Mouse (Mus musculus) ovary, postnatal 36 days (tissue): ENCODE measurements at regions not wholly inside any gene's neighbourhood (a gene's known extent, or its start where the extent isn't known, plus 50 kb on each side); places are given as distances from the start of the nearest gene placed in this dataset.
"Not testable (repeated sequence)": the region's sequence is repeated elsewhere in the genome, so short reads cannot be mapped to it uniquely, and the experiment has no call there.

Experiments used
- DNase-seq: peaks from one replicate; pipeline ENCODE4 v3.0.0; 2022; ENCODE audit warnings: low spot score, mixed read lengths

DNA sequence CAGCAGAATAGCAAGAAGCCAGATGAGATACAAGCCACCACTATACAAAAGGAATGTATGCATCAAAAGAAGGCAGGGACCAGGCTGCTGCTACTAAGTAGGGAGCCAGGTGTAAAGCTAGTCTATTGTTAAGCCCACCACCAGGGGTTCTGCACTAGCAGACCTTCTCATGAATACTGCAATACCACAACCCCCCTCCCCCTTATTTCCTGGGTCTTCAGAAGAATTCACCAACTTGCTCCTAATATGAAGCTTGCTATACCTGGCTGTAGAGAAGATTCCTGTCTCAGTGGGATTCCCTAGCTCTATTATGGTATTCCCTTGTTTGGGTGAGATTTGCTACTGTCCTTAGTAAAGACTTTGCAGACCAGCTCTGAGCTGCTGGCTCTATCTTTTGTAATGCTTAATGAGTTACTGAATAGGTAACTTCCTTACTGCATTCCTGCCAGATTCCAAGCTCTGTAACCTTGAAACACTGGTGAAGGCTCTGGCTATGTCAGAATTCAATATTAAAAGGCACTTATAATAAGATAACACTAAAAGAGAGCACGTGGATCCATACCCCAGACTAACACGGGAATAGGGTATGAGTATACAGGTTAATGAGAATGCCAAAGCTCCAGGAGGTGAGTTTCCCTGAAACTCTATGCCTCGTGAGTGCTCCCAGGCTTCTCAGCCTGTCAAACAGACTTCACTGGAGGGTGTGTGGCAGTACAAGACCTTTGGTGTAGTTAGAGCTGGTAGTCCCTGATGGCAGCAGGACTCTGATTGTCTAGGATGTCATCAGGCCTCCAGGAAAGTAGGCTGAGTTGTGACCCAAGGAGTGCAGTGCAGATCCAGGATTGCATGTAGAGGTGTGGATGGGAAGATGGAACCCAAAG, 455.5 kb downstream of the Plxdc2 start:
- not testable (repeated sequence) for DNase-seq

DNA sequence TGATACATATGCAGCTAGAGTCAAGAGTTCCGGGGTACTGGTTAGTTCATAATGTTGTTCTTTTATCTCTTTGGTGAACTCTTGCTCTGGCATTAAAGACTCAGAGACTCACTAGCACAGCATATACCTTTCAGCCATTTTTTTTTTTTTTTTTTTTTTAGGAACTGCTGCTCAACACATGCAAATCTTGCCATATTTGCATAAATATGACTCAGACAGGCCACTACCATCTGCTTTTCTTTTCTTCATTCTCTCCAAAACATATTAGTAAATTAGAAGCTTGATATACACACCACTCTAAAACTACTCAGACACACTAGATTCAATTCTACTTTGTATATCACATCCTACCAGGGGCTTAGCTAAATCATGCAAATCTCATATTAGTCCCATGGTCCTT, 464.3 kb downstream of the Plxdc2 start:
- DNase-seq: no peak

DNA sequence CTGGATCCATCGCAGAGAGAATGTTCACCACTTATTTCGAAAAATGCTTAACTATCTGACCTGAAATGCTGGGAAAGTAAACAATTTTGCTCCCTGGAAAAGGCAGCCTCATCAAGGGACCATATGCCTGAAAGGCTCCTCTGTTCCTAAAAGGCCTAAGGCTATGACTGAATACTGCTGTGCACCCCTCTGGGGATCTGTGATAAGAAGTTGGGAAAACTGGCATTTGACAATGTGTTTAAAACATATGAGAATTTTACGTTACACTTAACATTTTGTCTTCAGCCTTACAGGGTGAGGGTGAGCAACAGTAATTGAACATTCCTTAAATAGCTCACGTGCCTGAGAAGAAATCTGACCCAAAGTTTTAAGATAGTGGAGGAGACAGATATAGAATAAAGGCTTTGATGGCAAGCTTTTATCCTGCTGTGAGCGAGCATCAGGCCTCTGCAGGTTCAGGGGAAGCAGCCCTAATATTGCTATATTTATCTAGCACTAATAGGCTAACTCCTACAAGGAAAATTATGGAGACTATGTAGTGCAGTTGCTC, 468.7 kb downstream of the Plxdc2 start:
- no peak for DNase-seq

DNA sequence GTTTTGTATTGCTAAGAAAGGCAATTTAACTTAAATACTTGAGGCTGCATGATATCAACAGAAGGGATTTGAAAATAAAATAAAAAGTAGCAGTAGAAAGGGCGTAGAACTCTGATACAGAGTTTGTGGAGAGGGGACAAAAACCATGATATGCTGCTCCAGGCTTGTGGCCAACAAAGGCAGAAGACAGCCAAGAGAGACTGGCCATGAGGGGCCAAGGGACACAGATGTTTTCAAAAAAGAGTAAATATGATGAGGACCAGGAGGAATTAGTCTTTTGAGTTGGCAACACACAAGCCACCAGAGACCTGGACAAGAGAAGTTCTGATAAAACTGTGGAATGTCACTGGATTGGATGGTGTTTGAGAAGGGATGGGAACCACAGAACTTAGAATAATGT, 471.2 kb downstream of the Plxdc2 start:
- DNase-seq: no peak

DNA sequence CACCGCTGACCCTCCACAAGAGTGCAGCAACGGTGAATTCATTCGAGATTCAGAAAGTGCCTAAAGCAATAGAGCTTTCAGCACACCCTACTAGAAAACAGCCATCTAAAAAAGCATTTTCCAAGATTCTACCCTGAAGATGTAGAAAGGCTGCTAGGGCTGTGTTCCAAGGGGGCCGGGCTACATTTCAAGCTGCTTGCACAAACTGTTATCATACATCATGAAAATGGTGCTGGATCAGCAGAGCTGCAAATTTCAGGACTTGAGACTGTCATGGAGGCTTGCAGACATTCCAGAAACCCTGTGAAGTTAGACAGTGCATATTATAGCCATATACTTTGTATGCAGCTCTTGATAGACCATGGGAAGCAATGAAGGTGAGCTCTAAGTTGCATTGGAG, 479.9 kb downstream of the Plxdc2 start:
- DNase-seq: no peak

DNA sequence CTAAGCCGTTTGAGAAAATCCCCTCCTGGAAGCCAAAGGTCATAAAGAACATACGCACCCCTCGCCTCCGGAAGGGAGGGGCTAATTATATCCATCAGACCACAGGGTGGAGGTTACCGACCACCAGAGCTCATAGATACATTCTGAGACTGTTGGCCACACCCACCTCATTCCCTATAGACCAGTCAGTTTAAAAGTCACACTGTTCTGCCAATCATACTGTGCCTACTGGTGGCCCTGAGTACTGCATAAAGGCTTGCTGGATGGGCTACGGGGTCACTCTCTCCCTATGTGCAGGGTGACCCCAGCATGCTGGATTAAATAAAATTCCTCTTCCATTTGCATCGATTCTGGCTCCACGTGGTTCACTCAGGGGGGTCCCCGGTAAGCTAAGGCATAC, 482.6 kb downstream of the Plxdc2 start:
- no peak for DNase-seq

DNA sequence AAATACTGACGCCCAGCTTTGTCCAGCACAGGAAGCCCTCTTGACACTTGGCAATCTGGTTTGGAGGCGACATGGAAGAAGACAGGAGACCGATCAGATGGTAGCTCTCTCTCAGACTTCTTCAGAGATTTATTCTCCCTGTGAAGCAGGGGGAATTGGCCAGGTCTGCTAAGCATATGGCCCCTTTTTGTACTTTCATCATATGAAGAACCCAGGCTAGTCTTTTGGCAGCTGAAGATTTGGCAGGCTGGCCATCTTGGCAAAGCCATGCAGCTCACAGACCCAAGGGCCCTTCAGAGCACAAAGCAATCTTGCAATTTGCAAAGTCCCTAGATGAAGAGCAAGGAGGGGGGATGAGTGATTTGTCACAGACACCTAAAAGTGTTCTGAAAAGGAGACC, 493.8 kb downstream of the Plxdc2 start:
- peak; percentile 32 for DNase-seq

DNA sequence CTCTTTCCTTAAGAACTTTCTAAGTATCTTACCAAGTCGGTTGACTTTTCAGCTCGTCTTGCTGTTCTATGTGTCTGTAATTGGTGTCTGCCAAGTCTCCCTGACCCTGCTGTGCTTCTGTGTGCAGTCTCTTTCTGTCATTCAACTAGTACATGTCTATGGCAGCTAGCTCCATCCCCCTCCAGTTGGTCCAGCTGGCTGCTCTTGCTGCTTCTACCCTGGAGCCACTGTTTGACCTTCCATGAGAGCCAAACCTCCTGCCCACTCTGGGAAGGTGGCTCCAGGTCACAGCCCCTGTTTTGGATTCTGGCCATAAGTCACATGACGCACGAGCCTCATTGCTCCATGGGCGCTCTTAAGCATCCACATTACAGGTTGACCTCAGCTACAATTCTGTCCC, 504.0 kb downstream of the Plxdc2 start:
- DNase-seq: no peak

DNA sequence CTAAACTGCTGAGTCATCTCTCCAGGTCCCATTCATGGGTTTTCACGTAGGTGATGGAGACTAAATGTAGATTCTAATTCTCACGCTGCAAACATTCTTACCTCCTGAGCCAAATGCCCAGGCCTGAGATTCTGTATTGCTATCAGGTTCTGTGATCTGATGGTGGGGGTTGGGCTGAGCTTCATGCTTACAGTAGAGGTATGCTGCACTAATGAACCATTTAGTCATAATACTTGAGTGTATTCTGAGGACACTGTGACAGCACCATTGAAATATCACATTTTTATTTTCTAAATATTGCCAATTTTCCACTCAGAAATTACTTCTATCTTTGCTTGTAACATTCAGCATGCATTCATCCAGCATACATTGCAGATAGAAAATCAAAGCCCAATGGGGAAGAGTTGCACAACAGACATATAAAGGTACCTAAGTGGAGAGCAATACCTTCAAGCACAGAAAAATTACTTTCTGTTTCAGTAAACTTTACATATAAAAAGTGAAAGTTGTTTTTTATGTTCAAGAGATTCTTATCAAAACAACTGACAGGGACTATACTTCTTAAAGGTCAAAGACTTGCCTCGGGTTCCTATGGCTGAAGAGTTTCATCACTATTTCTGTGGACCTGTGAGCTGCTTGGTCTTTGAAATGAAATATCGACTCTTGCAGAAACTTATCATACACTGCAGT, 510.2 kb downstream of the Plxdc2 start:
- DNase-seq: no peak

DNA sequence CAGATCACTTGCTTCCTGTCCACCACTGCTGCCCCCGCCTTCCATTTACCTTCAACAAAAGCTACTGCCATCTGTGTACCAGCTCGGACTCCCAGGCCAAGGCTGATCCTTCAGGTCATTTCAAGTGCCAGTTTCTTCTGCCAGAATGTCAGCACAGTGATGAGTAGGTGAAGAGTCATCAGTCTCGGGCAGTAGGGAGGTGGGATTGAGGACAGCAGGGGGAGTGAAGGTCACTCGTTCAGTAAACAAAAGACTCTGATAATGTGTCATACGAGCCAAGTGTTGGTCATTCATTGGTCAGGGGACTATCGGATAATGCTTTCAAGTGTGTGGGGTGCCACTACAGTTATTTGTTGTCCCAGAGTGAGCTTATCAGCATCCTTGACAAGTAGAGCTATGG, 536.3 kb downstream of the Plxdc2 start:
- DNase-seq: peak; percentile 5

DNA sequence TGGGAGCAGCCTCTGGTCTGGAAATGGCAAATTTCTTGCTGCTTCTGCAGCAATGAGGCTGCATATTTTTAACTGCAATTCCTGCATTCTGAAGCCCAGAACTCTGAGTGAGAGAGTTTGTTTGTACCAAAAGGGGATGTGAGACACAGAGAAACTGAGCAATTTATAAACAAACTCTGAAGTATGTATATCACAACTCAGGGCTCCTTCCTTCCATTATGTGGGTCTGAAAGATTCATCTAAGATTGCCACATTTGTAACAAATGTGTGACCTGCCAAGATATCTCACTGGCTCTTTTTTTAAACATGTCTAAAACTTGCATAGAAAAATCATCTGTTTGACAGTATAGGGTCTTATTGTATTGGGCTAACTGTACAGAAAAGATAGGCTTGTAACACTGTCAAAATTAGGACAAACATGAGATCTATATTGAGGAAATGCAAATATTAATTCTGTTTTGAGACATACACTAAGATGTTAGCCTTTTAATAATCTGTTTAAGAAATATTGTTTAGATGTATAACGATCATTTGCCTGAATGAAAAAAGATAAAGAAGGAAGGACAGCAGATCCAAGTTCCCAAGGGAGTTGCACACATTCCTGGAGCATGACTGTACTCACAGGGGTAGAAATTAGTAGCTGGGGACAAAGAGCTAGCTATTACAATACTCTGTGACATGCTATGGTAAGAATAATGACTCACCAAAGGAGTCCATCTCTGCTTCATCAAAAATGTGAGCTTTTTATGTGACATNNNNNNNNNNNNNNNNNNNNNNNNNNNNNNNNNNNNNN, 553.3 kb downstream of the Plxdc2 start:
- DNase-seq: no peak

DNA sequence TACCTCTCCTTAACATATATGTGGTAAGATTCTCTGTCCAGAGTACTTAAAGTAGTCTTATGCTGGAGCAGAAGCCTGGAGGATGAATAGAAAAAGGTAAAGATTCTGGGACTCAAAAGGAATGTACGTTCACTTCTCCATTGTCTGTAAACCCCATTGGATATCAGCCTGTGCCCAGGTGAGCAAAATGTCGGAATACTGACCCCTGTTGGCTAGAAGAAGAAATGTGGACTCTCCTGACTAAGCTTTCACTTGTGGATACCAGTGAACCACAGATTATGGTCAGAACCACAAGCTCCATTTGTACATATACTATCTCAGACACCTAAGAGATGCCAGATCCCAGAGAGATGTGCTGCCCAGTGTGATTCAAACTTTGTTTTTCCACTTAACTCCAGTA, 558.5 kb downstream of the Plxdc2 start:
- no peak for DNase-seq

DNA sequence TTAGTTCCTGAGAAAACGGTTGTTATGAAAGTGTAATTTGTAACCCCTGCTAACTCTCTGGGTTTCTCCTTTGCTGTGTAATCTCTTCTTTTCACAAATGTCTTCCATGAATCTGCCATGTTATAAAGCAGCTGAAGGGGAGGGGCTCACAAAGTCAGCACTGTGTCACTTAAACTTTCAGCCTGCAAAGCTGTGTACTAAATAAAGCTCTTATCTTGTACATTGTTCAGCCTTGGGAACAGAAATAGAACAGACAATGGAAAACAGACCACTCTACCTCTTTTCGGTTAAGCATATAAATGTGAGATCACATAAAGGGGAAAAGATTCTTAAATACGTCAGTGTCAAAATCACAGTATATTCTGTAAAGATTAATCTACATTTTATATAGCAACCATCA, 573.9 kb downstream of the Plxdc2 start:
- no peak for DNase-seq

DNA sequence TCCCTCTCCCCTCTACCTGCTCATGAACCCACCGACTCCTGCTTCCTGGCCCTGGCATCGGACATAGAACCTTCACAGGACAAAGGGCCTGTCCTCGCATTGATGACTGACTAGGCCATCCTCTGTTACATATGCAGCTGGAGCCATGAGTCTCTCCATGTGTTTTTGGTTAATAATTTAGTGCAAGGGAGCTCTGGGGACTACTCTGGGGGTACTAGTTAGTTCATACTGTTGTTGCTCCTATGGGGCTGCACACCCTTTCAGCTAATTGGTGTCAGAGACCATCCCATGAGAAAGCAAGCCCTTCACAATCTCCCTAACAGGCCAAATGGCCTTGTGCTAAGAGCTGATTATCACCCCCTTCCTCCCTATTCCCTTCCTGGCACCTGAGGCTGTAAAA, 603.3 kb downstream of the Plxdc2 start:
- no peak for DNase-seq

DNA sequence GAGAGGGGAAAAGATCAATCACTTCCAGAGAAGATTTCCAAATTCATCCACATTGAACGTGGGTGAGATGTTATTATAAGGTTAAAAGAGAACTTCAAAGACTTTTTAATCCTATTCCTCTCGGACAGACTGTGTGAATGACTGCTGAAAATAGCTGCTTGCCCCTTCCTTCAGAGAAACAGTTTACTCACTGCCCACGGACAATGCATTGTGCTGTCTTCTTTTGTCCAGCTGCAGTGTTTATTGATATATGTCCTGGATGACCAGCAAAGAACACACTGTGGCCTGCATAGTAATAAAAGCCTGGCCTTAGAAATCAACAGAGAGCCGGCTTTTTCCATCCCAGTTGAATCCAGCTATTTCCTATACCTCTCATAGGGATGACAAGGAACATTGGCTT, 621.3 kb downstream of the Plxdc2 start:
- no peak for DNase-seq

DNA sequence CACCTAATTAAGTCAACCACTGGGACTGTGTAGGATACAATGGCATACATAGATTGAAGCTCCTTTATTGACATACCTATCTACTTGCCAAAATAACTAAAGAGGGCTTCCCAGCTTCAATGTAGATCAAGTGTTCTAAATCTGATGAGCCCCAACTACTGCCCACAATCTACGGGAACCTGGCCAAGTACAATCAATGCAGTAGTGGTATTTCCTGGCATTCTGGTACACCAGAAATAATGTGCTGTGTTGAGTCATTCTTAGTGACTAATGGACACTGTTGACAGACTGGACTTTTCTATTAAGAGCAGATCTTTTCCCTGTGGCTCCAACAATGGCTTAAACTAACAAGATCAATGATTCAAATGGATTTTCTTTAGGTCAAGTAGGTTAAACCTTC, 626.7 kb downstream of the Plxdc2 start:
- no peak for DNase-seq

DNA sequence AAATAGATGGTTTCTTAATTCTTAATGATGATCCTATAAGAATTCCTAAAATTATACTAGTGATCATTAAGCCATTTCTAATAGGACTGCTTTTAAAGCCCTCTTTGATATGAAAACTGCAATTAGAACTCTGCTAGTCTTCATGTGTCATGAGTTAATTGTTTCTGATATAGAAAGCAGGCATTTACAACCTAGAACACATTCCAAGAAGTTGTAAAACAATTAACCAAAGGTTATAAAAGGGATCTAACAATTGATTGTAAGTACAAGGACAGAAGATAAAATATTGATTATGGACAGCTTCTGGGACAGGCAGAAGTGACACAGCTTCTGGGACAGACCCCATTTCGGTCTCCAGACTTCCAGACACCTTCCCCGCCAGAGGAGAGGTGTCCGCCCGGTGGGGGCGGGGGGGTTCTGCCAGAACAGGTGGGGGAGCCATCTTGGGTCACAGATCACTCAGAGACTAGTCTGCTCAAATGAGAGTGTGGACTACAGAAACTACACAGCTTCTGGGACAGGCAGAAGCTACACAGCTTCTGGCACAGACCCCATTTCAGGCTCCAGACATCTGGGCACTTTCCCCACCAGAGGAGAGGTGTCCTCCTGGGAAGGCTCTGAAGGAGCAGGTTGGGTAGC, 627.6 kb downstream of the Plxdc2 start:
- no peak for DNase-seq
